Mouse (Mus musculus): ENCODE results near the gene Mt2. TPM values are rescaled to one million over a fixed set of nuclear protein-coding genes. Genes with fewer than 3 reads are reported as not detected.
A peak's percentile ranks its signal among the peaks of the same experiment; 100 is the strongest.
"Not testable (repeated sequence)": the region's sequence is repeated elsewhere in the genome, so short reads cannot be mapped to it uniquely, and the experiment has no call there.

Gene Mt2
- polyA plus RNA-seq, 1 experiment from 2014 or later, result 1,162 TPM

- peaks cover 41% of the 10 kb centered on the region for H3K4me1 ChIP-seq (replicated peaks)
- no peak overlapping the region for H3K27ac ChIP-seq
- DNase-seq, result no peak
- ATAC-seq (ENCODE audit: low read depth), result no peak
- H3K4me3 ChIP-seq (replicated peaks), result no peak overlapping the region
- WGBS (ENCODE audit: insufficient replicate concordance), result 44% methylated on average over 5 of the region's 5 CpGs
- no peak overlapping the region for H3K9ac ChIP-seq
- no peaks in the 10 kb centered on the region for H3K36me3 ChIP-seq
- peaks cover 30% of the 10 kb centered on the region for H3K27me3 ChIP-seq
- no peaks in the 10 kb centered on the region for H3K9me3 ChIP-seq (replicated peaks)
- H3K4me2 ChIP-seq, result no peak overlapping the region
These were observed 24.2 kb upstream of the Mt2 start for GRCm38 (mm10) chr8:94148236-94148635.

- no peak overlapping the region for H3K4me3 ChIP-seq (replicated peaks)
- peak; percentile 58 for DNase-seq
- H3K4me2 ChIP-seq, result peak overlapping the region; percentile 45
- H3K9me3 ChIP-seq (replicated peaks), result no peaks in the 10 kb centered on the region
- peak overlapping the region; percentile 61 for H3K9ac ChIP-seq
- 42% methylated on average over 5 of the region's 5 CpGs for WGBS (ENCODE audit: insufficient replicate concordance)
- ATAC-seq (ENCODE audit: low read depth), result peak; percentile 87
- no peaks in the 10 kb centered on the region for H3K36me3 ChIP-seq
- peak overlapping the region; percentile 90 for H3K27ac ChIP-seq
- H3K4me1 ChIP-seq (replicated peaks), result peaks cover 50% of the 10 kb centered on the region
- H3K27me3 ChIP-seq, result peaks cover 51% of the 10 kb centered on the region
These were observed 21.5 kb upstream of the Mt2 start for GRCm38 (mm10) chr8:94150925-94151324.

GRCm38 (mm10) chr8:94152513-94153300 lies 19.8 kb upstream of the Mt2 start, which contains the start of gene Mt3:
Gene Mt3 (plus strand): TSS chr8:94152607.
- Histone ChIP-seq H3K4me1 (replicated peaks) (peaks cover 50% of the 10 kb centered on the region), H3K9ac (peak within 1 kb of the TSS; percentile 61; the same call in 1 of the 2 replicates), H3K9me3 (replicated peaks) (no peaks in the 10 kb centered on the region), H3K36me3 (no peaks in the 10 kb centered on the region), H3K4me2 (peak within 1 kb of the TSS; percentile 63), H3K27me3 (peaks cover 52% of the 10 kb centered on the region), H3K27ac (peak within 1 kb of the TSS; percentile 80), H3K4me3 (replicated peaks) (peak within 1 kb of the TSS; percentile 37)
- ATAC-seq (ENCODE audit: low read depth), result peak; percentile 60
- DNase-seq, result peak; percentile 20
- WGBS (ENCODE audit: insufficient replicate concordance), result 3% methylated on average over 29 of the region's 29 CpGs

- no peak overlapping the region for H3K4me2 ChIP-seq
These were observed 19.0 kb upstream of the Mt2 start for GRCm38 (mm10) chr8:94153451-94153850.

GRCm38 (mm10) chr8:94154537-94154936 lies 17.9 kb upstream of the Mt2 start:
- no peak overlapping the region for H3K9ac ChIP-seq
- no peaks in the 10 kb centered on the region for H3K36me3 ChIP-seq
- DNase-seq, result no peak
- H3K4me3 ChIP-seq (replicated peaks), result no peak overlapping the region
- WGBS (ENCODE audit: insufficient replicate concordance), result 38% methylated on average over 6 of the region's 6 CpGs
- no peak overlapping the region for H3K27ac ChIP-seq
- ATAC-seq (ENCODE audit: low read depth), result no peak
- H3K4me1 ChIP-seq (replicated peaks), result peaks cover 45% of the 10 kb centered on the region
- H3K9me3 ChIP-seq (replicated peaks), result no peaks in the 10 kb centered on the region
- peaks cover 44% of the 10 kb centered on the region for H3K27me3 ChIP-seq
- no peak overlapping the region for H3K4me2 ChIP-seq

More at GRCm38 (mm10) chr8:94153451-94153850, 19.0 kb upstream of the Mt2 start:
- ATAC-seq (ENCODE audit: low read depth) (no peak), DNase-seq (no peak)
- WGBS (ENCODE audit: insufficient replicate concordance), result 35% methylated on average over 7 of the region's 7 CpGs
- Histone ChIP-seq H3K27ac (no peak overlapping the region), H3K4me3 (replicated peaks) (no peak overlapping the region), H3K27me3 (peaks cover 51% of the 10 kb centered on the region), H3K36me3 (no peaks in the 10 kb centered on the region), H3K4me1 (replicated peaks) (peaks cover 50% of the 10 kb centered on the region), H3K9ac (no peak overlapping the region), H3K9me3 (replicated peaks) (no peaks in the 10 kb centered on the region)

- peaks cover 31% of the 10 kb centered on the region for H3K4me1 ChIP-seq (replicated peaks)
- H3K36me3 ChIP-seq, result no peaks in the 10 kb centered on the region
- ATAC-seq (ENCODE audit: low read depth), result no peak
- no peak overlapping the region for H3K4me2 ChIP-seq
- H3K4me3 ChIP-seq (replicated peaks), result no peak overlapping the region
- 53% methylated on average over 4 of the region's 4 CpGs for WGBS (ENCODE audit: insufficient replicate concordance)
- peaks cover 43% of the 10 kb centered on the region for H3K27me3 ChIP-seq
- DNase-seq, result no peak
- no peaks in the 10 kb centered on the region for H3K9me3 ChIP-seq (replicated peaks)
- H3K27ac ChIP-seq, result no peak overlapping the region
- no peak overlapping the region for H3K9ac ChIP-seq
These were observed 16.4 kb upstream of the Mt2 start for GRCm38 (mm10) chr8:94156092-94156491.

GRCm38 (mm10) chr8:94165772-94166171 lies 6.7 kb upstream of the Mt2 start:
- H3K4me2 ChIP-seq; H3K27ac ChIP-seq; H3K4me3 ChIP-seq (replicated peaks); H3K36me3 ChIP-seq; H3K9me3 ChIP-seq (replicated peaks); DNase-seq; H3K9ac ChIP-seq; ATAC-seq (ENCODE audit: low read depth): not testable (repeated sequence)
- 61% methylated on average over 8 of the region's 8 CpGs for WGBS (ENCODE audit: insufficient replicate concordance)
- Histone ChIP-seq H3K4me1 (replicated peaks) (peaks cover 29% of the 10 kb centered on the region), H3K27me3 (0 out of 2 replicates have a peak, but pooled peaks cover 13% of the 10 kb centered on the region)

GRCm38 (mm10) chr8:94167244-94167643 lies 5.2 kb upstream of the Mt2 start:
- H3K36me3 ChIP-seq, result no peaks in the 10 kb centered on the region
- H3K27ac ChIP-seq, result no peak overlapping the region
- 5% methylated on average over 6 of the region's 6 CpGs for WGBS (ENCODE audit: insufficient replicate concordance)
- 0 out of 2 replicates have a peak, but pooled peaks cover 13% of the 10 kb centered on the region for H3K27me3 ChIP-seq
- no peaks in the 10 kb centered on the region for H3K9me3 ChIP-seq (replicated peaks)
- no peak overlapping the region for H3K4me3 ChIP-seq (replicated peaks)
- ATAC-seq (ENCODE audit: low read depth), result no peak
- no peak overlapping the region for H3K4me2 ChIP-seq
- peak; percentile 74 for DNase-seq
- H3K9ac ChIP-seq, result no peak overlapping the region; the same call in 1 of the 2 replicates
- H3K4me1 ChIP-seq (replicated peaks), result peaks cover 44% of the 10 kb centered on the region

- Histone ChIP-seq H3K27me3 (no peaks in the 10 kb centered on the region), H3K4me2 (peak overlapping the region; percentile 93), H3K9me3 (replicated peaks) (no peaks in the 10 kb centered on the region), H3K4me1 (replicated peaks) (peaks cover 52% of the 10 kb centered on the region), H3K9ac (peak overlapping the region; percentile 97), H3K36me3 (no peaks in the 10 kb centered on the region), H3K27ac (peak overlapping the region; percentile 99), H3K4me3 (replicated peaks) (peak overlapping the region; percentile 34)
- WGBS (ENCODE audit: insufficient replicate concordance), result 42% methylated on average over 5 of the region's 5 CpGs
- peak; percentile 64 for ATAC-seq (ENCODE audit: low read depth)
- peak; percentile 62 for DNase-seq
These were observed 2.9 kb upstream of the Mt2 start for GRCm38 (mm10) chr8:94169547-94169946.

- WGBS (ENCODE audit: insufficient replicate concordance), result 43% methylated on average over 10 of the region's 10 CpGs
- ATAC-seq (ENCODE audit: low read depth), result no peak
- H3K4me3 ChIP-seq (replicated peaks), result peak overlapping the region; percentile 88
- H3K27ac ChIP-seq, result peak overlapping the region; percentile 99
- peak overlapping the region; percentile 97 for H3K9ac ChIP-seq
- H3K36me3 ChIP-seq, result no peaks in the 10 kb centered on the region
- no peaks in the 10 kb centered on the region for H3K9me3 ChIP-seq (replicated peaks)
- H3K4me1 ChIP-seq (replicated peaks), result peaks cover 66% of the 10 kb centered on the region
- H3K4me2 ChIP-seq, result peak overlapping the region; percentile 93
- H3K27me3 ChIP-seq, result peaks cover 10% of the 10 kb centered on the region
- no peak for DNase-seq
These were observed 1.1 kb upstream of the Mt2 start for GRCm38 (mm10) chr8:94171321-94171755.

- Histone ChIP-seq H3K27me3 (peaks cover 11% of the 10 kb centered on the region), H3K4me1 (replicated peaks) (peaks cover 72% of the 10 kb centered on the region)
These were observed 607 bp downstream of the Mt2 start for GRCm38 (mm10) chr8:94172809-94173732.

More at GRCm38 (mm10) chr8:94172809-94173732, 607 bp downstream of the Mt2 start:
- Histone ChIP-seq H3K27ac (peak overlapping the region; percentile 99), H3K4me3 (replicated peaks) (peak overlapping the region; percentile 88), H3K36me3 (no peaks in the 10 kb centered on the region), H3K4me2 (peak overlapping the region; percentile 93), H3K9me3 (replicated peaks) (no peaks in the 10 kb centered on the region), H3K9ac (peak overlapping the region; percentile 97)
- 2% methylated on average over 39 of the region's 39 CpGs for WGBS (ENCODE audit: insufficient replicate concordance)
- ATAC-seq (ENCODE audit: low read depth) (peak; percentile 27), DNase-seq (peak; percentile 63)

Data from liver, embryonic 13.5 days (tissue).